Mouse (Mus musculus): ENCODE data around the gene Ankrd34a. TPM values are rescaled to one million over a fixed set of nuclear protein-coding genes. Genes with fewer than 3 reads are reported as not detected.

The Ankrd34a gene
- polyA plus RNA-seq, 1 experiment from 2014 or later: 0.12 TPM

DNA sequence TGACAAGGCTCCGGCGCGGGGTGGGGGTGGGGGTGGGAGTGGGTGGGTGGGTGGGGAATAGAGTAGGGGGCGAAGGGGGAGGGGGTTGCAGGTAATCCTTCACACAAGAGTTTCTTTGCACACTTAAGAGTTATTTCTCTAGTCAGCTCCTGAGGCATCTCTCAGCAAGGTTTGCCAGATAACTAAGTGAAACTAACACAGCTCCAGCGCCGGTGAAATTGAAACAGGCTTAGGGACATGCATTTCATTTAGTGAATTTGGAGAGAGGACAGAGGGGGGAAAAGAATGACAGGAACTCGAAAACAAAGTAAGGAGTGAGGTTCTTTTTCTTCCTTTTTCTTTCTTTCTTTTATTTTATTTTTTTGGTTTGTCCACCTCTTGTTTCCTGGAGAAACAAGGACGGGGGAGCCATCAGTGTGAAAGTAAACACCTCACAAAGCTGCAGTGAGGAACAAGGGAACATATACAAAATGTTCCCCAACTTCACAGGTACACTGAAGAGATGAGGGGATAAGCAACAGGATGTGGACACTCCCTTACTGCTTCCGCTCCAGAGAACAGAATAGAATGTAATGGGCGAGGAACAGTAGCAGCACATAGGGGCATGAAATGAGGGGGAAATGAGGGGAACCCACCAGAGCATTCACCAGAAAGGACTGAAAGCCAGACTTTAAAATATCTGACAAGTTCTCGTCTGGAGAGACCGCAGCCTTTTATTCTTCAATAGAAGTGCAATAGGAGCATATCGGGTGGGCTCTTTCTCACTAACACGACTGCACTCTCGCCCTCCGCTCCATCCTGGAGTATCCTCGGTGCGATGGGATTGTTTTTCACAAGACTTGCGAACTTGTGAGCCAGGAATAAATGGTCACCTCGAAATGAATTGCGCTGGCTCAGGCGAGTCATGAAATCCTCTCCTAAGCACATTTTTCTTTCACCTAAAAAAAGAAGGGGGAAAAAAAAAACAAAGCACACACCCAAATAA is 39.5 kb upstream of the Ankrd34a start:
- H3K9ac ChIP-seq: peak overlapping the region; percentile 75
- H3K4me1 ChIP-seq (replicated peaks): peaks cover 57% of the 10 kb centered on the region
- WGBS (ENCODE audit: insufficient replicate concordance): 1% methylated on average over 22 of the region's 22 CpGs
- H3K27ac ChIP-seq (replicated peaks): peak overlapping the region; percentile 89
- 0 out of 2 replicates have a peak, but pooled peaks have one; percentile 22 for ATAC-seq (ENCODE audit: insufficient read depth)
- peaks cover 26% of the 10 kb centered on the region for H3K36me3 ChIP-seq (replicated peaks)
- H3K9me3 ChIP-seq (replicated peaks): no peaks in the 10 kb centered on the region
- peak overlapping the region; percentile 84 for H3K4me2 ChIP-seq
- H3K27me3 ChIP-seq: no peaks in the 10 kb centered on the region
- peak overlapping the region; percentile 75 for H3K4me3 ChIP-seq (replicated peaks)

DNA sequence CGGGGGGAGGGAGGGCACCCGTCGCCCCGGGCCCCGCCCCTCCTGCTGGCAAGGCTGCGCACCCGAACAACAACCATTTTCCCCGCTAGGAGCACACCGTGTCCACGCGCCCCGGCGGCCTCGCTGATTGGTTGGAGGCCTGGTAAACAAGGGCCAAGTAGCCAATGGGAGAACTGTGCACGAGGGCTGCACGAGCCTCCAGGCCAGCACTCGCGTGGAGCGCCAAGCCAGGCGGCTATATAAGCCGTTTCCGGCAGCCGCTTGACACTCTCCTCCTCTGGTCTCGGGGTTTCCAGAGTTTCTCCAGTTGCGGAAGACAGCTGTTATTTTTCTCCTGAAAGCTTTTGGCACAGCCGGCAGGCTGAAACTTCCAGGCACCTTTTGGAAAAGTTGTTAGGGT is 38.7 kb upstream of the Ankrd34a start, which contains the start of gene Txnip:
Txnip (plus strand) TSS at position 264 of the 400 bp plus-strand sequence.
- peak within 1 kb of the TSS; percentile 89 for H3K27ac ChIP-seq (replicated peaks)
- no peaks in the 10 kb centered on the region for H3K9me3 ChIP-seq (replicated peaks)
- H3K4me1 ChIP-seq (replicated peaks): peaks cover 62% of the 10 kb centered on the region
- peak; percentile 97 for ATAC-seq (ENCODE audit: insufficient read depth)
- peak within 1 kb of the TSS; percentile 84 for H3K4me2 ChIP-seq
- H3K36me3 ChIP-seq (replicated peaks): peaks cover 26% of the 10 kb centered on the region
- no peaks in the 10 kb centered on the region for H3K27me3 ChIP-seq
- WGBS (ENCODE audit: insufficient replicate concordance): under 1% methylated on average over 26 of the region's 26 CpGs
- peak within 1 kb of the TSS; percentile 75 for H3K4me3 ChIP-seq (replicated peaks)
- peak within 1 kb of the TSS; percentile 87 for H3K9ac ChIP-seq

DNA sequence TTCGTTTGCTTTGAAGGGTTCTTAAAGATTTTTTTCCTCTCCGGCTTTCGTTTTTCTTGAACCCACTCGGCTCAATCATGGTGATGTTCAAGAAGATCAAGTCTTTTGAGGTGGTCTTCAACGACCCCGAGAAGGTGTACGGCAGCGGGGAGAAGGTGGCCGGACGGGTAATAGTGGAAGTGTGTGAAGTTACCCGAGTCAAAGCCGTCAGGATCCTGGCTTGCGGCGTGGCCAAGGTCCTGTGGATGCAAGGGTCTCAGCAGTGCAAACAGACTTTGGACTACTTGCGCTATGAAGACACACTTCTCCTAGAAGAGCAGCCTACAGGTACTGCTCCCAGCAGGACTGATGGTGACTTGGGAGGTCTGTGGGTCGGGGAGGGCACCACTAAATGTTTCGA is 38.3 kb upstream of the Ankrd34a start:
- ATAC-seq (ENCODE audit: insufficient read depth): peak; percentile 22
- under 1% methylated on average over 17 of the region's 17 CpGs for WGBS (ENCODE audit: insufficient replicate concordance)
- peaks cover 26% of the 10 kb centered on the region for H3K36me3 ChIP-seq (replicated peaks)
- H3K4me2 ChIP-seq: peak overlapping the region; percentile 84
- no peaks in the 10 kb centered on the region for H3K9me3 ChIP-seq (replicated peaks)
- H3K4me3 ChIP-seq (replicated peaks): peak overlapping the region; percentile 75
- H3K4me1 ChIP-seq (replicated peaks): peaks cover 62% of the 10 kb centered on the region
- peak overlapping the region; percentile 87 for H3K9ac ChIP-seq
- peak overlapping the region; percentile 89 for H3K27ac ChIP-seq (replicated peaks)
- H3K27me3 ChIP-seq: no peaks in the 10 kb centered on the region

DNA sequence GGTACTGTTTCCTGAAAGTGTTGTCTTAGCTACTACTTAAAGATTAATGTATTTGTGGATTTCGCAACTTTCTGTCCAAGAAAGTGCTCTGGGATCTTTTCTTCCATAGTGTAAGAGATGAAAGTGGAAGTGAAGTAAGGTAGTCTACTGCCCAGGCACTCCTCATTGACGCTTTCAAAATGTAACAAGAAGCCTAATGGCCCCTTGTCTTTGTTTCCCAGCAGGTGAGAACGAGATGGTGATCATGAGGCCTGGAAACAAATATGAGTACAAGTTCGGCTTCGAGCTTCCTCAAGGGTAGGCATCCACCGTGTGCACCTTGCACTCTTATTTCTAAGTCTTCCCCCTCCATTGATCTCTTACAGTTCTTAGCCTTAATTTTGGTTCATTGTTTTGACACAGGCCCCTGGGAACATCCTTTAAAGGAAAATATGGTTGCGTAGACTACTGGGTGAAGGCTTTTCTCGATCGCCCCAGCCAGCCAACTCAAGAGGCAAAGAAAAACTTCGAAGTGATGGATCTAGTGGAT is 37.7 kb upstream of the Ankrd34a start:
- H3K27me3 ChIP-seq: no peaks in the 10 kb centered on the region
- peaks cover 60% of the 10 kb centered on the region for H3K4me1 ChIP-seq (replicated peaks)
- peak overlapping the region; percentile 89 for H3K27ac ChIP-seq (replicated peaks)
- H3K9me3 ChIP-seq (replicated peaks): no peaks in the 10 kb centered on the region
- H3K9ac ChIP-seq: peak overlapping the region; percentile 87
- no peak for ATAC-seq (ENCODE audit: insufficient read depth)
- peak overlapping the region; percentile 84 for H3K4me2 ChIP-seq
- WGBS (ENCODE audit: insufficient replicate concordance): 9% methylated on average over 10 of the region's 10 CpGs
- H3K4me3 ChIP-seq (replicated peaks): peak overlapping the region; percentile 75
- H3K36me3 ChIP-seq (replicated peaks): peaks cover 26% of the 10 kb centered on the region

DNA sequence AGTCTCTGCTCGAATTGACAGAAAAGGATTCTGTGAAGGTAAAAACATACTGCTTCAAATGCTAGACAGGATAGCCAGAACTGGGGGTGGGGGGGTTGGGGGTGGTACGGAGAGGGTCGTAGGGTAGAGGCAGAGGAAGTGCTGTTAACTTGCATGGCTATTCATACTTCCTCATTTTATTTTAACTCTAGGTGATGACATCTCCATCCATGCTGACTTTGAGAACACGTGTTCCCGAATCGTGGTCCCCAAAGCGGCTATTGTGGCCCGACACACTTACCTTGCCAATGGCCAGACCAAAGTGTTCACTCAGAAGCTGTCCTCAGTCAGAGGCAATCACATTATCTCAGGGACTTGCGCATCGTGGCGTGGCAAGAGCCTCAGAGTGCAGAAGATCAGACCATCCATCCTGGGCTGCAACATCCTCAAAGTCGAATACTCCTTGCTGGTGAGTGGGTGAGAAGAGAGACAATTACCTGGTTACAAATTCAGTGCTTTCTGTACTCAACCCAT is 37.0 kb upstream of the Ankrd34a start:
- H3K4me3 ChIP-seq (replicated peaks): peak overlapping the region; percentile 75
- WGBS (ENCODE audit: insufficient replicate concordance): 13% methylated on average over 12 of the region's 12 CpGs

DNA sequence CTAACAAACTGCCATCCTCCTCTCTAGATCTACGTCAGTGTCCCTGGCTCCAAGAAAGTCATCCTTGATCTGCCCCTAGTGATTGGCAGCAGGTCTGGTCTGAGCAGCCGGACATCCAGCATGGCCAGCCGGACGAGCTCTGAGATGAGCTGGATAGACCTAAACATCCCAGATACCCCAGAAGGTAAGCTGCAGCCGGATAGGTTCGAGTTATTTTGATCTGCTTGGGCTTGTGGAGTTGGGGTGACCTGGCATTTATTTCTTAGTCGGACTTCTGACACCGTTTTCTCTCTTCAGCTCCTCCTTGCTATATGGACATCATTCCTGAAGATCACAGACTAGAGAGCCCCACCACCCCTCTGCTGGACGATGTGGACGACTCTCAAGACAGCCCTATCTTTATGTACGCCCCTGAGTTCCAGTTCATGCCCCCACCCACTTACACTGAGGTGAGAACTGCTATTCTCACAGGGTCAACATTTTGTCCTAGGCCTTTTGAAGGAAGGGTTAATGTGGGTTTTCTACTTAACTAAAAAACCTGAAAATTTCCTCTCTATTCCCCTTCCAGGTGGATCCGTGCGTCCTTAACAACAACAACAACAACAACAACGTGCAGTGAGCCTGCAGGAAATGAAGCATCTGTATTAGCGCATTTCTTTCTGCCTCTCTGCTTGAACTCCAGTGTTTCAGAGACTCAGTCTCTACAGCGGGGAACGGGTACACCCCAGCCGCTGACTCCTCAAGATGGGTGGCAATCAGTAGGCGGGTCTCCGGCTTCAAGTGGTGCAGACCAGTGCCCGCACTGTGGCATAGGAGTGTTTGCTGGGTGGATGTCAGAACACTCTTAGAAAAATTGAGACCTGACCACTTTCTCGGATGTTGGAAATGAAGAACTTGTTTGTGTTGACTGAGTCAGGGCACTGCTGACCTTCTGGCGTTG is 36.3 kb upstream of the Ankrd34a start:
- Histone ChIP-seq H3K4me1 (replicated peaks) (peaks cover 68% of the 10 kb centered on the region), H3K4me2 (peak overlapping the region; percentile 84), H3K27me3 (no peaks in the 10 kb centered on the region), H3K27ac (replicated peaks) (peak overlapping the region; percentile 89; the same call in 1 of the 2 replicates), H3K9ac (peak overlapping the region; percentile 87), H3K36me3 (replicated peaks) (peaks cover 26% of the 10 kb centered on the region), H3K9me3 (replicated peaks) (no peaks in the 10 kb centered on the region), H3K4me3 (replicated peaks) (peak overlapping the region; percentile 75)
- ATAC-seq (ENCODE audit: insufficient read depth): no peak
- WGBS (ENCODE audit: insufficient replicate concordance): 38% methylated on average over 23 of the region's 23 CpGs

More for the DNA sequence above, 37.0 kb upstream of the Ankrd34a start:
- Histone ChIP-seq H3K4me1 (replicated peaks) (peaks cover 65% of the 10 kb centered on the region), H3K9ac (peak overlapping the region; percentile 87), H3K4me2 (peak overlapping the region; percentile 84), H3K36me3 (replicated peaks) (peaks cover 26% of the 10 kb centered on the region), H3K27ac (replicated peaks) (peak overlapping the region; percentile 89), H3K27me3 (no peaks in the 10 kb centered on the region), H3K9me3 (replicated peaks) (no peaks in the 10 kb centered on the region)
- no peak for ATAC-seq (ENCODE audit: insufficient read depth)

DNA sequence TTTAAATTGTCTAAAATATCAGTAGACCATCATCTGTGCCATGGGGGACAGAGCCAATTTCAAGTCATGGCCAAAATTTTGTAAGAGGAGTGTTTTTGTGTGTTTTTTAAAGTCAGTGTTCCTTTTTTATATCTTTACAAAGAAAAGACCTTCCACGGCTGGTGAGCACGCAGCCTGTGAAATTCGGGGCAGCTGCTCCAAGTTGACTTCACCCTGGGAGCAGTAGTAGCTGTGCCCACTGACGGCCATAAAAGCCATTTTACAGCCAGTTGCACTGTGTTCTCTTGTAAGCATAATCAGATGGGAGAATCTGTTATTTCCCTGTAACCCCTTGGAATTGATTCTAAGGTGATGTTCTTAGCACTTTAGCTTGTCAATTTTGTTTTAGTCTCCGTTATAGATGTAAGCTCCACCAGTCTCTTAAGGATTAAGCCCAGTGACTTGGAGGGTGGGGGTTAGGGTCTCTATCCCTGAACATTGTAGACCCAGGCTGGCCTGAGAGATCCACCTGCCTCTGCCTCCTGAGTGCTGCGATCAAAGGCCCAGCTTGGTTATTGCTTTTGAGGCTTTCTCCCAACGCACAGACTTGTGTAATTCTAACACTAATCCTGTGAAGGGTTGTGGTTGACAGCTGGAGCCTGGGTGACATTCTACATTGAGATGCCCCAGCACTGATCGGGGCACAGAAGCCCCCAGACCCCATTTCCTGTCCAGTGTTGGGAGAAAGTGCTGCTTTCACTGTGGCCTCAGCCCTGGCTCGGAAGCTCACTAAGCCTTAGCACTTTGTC is 35.4 kb upstream of the Ankrd34a start:
- Histone ChIP-seq H3K9me3 (replicated peaks) (no peaks in the 10 kb centered on the region), H3K4me2 (peak overlapping the region; percentile 84), H3K4me1 (replicated peaks) (peaks cover 66% of the 10 kb centered on the region), H3K27me3 (no peaks in the 10 kb centered on the region), H3K36me3 (replicated peaks) (peaks cover 26% of the 10 kb centered on the region), H3K27ac (replicated peaks) (peak overlapping the region; percentile 46), H3K9ac (0 out of 2 replicates have a peak overlapping the region, but pooled peaks have one; percentile 87), H3K4me3 (replicated peaks) (peak overlapping the region; percentile 75)
- 64% methylated on average over 9 of the region's 9 CpGs for WGBS (ENCODE audit: insufficient replicate concordance)
- ATAC-seq (ENCODE audit: insufficient read depth): no peak

DNA sequence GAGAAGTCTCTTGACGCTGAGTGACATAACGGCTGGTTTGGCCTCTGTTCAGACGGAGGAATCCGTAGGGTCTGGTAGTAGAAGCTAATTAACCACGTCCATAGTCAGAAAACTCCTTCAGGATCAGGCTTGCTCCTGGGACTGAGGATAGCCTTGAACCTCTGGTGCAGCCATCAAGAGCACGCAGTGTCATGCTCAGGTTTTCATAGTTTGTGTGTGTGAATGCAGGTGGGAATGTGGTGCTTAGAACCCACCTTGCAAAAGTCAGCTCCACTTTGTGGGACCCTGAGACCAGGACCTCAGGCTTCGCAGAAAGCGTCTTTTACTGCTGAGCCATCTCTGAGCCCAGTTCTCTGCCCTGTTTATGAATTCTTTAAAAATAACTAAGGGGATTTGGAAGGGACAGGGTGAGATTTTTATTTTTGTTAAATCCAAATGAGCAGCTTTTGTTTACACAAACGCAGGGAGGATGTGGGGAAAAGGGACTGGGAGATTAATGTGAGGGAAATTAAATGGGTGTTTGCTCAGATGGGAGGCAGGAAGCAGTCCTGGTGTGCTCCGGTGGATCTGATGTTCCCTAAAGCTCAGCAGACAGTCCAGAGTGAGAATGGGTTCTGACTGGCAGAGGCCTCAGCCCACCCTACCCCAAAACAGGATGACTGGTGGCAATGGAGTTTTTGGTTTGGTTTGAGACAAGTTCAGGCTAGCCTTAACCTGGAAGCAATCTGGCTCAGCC is 34.3 kb upstream of the Ankrd34a start:
- Histone ChIP-seq H3K27ac (replicated peaks) (peak overlapping the region; percentile 43; the same call in 1 of the 2 replicates), H3K27me3 (no peaks in the 10 kb centered on the region), H3K9ac (no peak overlapping the region), H3K36me3 (replicated peaks) (peaks cover 26% of the 10 kb centered on the region), H3K4me2 (peak overlapping the region; percentile 21; the same call in 1 of the 2 replicates), H3K4me1 (replicated peaks) (peaks cover 66% of the 10 kb centered on the region), H3K4me3 (replicated peaks) (no peak overlapping the region), H3K9me3 (replicated peaks) (no peaks in the 10 kb centered on the region)
- ATAC-seq (ENCODE audit: insufficient read depth): no peak
- WGBS (ENCODE audit: insufficient replicate concordance): 41% methylated on average over 10 of the region's 10 CpGs

DNA sequence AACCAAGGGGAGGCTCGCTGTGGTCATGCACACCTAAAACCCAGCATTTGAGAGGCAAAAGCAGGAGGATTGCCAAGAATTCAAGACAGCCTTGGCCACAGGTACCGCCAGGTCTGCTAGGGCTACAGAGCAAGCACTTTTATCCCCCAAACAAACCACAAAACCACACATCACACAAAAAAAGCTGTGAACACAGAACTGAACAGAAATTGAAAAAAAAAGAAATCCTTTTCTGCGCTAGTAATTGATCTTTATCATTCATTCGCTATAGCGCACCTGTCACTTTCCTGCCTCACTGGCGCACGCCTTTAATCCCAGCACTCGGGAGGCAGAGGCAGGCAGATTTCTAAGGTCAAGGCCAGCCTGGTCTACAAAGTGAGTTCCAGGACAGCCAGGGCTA is 33.2 kb upstream of the Ankrd34a start:
- H3K9me3 ChIP-seq (replicated peaks): no peaks in the 10 kb centered on the region
- H3K36me3 ChIP-seq (replicated peaks): peaks cover 26% of the 10 kb centered on the region
- H3K4me1 ChIP-seq (replicated peaks): peaks cover 70% of the 10 kb centered on the region
- H3K27ac ChIP-seq (replicated peaks): no peak overlapping the region
- no peak overlapping the region for H3K4me2 ChIP-seq
- no peak for ATAC-seq (ENCODE audit: insufficient read depth)
- H3K9ac ChIP-seq: no peak overlapping the region
- no peaks in the 10 kb centered on the region for H3K27me3 ChIP-seq
- H3K4me3 ChIP-seq (replicated peaks): no peak overlapping the region
- 52% methylated on average over 8 of the region's 8 CpGs for WGBS (ENCODE audit: insufficient replicate concordance)

Data from liver, embryonic 15.5 days (tissue).